Mouse (Mus musculus): ENCODE measurements around the gene Grik5.
A peak's percentile ranks its signal among the peaks of the same experiment; 100 is the strongest.

The Grik5 gene

DNA sequence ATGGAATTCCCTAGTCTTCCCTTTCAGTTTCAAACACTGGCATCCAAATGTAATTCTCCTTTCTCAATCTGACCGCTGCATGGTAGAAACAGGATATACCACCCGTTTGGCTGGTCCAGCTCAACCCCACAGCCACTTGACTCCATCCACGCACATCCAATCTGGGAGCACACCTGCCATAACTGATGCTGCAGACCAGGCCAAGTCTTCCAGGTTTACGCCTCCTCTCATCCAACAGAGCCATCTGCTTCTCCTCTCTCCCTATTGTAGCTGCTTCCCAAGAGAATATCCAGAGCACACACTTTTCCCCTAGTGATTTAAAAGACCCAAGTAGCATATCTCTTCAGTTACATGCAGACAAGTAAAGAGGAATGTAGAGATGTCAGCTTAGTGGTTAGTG is 37.4 kb downstream of the Grik5 start:
- DNase-seq (ENCODE audit: low read depth, low spot score), result no peak

DNA sequence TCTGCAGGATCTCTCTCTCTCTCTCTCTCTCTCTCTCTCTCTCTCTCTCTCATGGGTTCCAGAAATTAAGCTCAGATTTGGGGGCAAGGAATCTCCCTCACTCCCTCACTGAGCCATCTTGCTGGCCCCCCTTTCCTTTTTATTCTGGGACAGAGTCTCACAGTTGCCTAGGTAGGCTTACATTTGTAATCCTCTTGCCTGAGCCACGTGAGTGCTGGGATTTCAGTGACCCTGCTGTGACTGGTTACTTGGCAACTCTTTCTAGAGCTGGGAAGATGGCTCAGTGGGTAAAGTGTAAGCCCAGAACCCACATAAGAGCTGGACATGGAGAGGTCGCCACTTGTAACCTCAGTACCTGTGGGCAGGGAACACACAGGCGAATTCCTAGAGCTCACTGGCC is 40.6 kb downstream of the Grik5 start:
- no peak for DNase-seq (ENCODE audit: low read depth, low spot score)

DNA sequence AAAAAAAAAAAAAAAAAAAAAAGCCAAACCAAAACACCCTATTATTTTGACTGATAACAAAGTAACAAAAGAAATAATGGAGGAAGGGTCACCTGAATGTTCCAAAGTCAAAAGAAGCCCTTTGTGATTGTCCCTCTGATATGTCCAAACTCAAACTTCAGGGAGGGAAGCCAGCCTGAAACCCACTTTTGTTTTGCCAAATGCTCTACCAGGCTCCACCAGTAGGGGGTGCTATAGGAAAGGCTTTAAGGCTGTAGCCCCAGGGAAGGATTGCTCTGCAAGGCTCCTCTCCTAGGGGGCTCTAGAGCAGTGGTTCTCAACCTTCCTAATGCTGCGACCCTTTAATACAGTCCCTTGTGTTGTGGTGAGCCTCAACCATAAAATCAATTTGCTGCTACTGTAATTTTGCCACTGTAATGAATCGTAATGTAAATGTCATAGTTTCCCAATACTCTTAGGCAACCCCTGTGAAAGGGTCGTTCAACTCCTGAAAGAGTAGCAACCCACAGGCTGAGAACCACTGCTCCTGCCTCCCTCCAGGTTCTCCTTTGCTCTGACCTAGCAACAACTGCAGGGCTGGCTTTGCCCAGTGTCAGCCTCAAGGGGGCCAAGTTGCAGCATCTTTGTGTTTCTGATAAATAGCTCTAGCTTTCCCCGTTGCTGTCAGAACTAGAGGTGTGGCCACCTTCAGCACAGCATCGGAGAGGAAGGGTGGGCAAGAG is 42.0 kb downstream of the Grik5 start:
- no peak for DNase-seq (ENCODE audit: low read depth, low spot score)

GRCm38 (mm10) chr7:25026452-25026851 is 45.7 kb downstream of the Grik5 start:
- no peak for DNase-seq (ENCODE audit: low read depth, low spot score)

DNA sequence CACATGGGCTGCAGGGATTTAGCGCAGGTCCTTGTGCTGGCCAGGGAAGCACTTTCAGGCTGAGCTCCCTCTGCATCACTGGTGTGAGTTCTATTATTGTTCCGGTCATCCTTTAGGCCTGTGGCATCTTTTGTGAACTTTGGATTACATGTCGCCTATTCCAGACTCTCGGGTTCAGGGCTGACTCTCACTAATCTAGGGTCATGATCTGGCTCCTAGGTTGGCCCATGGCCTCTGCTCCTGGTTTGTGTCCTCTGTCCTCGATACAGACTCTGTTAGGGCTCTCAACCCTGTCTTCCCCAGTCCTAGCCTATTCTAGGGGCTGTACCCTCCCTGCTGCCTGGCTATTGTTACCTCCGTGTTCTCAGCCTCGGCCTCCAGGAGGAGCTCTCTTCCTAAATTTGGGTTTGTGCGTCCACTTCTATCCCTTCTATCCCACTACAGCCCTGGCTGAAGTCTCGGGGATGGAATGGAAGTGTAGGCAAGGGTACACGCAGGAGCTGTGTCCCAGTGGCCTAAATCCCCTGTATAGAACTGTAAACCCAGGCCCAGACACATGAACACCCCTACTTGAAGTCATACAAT is 46.2 kb downstream of the Grik5 start:
- no peak for DNase-seq (ENCODE audit: low read depth, low spot score)

DNA sequence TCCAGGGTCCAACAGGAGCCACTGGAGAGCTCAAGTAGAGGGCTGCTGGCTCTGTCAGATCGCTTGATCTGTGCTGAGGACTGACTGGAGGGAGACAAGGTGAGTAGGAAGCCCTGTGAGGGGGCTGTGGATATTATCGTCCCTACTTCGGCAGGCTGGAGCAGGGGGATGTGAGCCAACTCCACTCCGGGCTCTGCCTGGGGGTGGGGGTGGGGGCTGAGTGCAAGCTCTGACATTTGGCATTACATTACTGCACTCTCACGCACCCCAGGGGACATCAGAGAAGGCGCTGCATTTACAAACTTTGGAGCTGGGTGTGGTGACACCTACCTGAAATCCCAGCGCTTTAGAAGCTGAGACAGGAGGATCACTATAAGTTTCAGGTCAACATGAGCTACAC is 60.6 kb downstream of the Grik5 start:
- no peak for DNase-seq (ENCODE audit: low read depth, low spot score)

- no peak for DNase-seq (ENCODE audit: low read depth, low spot score)
Observed at GRCm38 (mm10) chr7:25010090-25010913, 61.8 kb downstream of the Grik5 start.

DNA sequence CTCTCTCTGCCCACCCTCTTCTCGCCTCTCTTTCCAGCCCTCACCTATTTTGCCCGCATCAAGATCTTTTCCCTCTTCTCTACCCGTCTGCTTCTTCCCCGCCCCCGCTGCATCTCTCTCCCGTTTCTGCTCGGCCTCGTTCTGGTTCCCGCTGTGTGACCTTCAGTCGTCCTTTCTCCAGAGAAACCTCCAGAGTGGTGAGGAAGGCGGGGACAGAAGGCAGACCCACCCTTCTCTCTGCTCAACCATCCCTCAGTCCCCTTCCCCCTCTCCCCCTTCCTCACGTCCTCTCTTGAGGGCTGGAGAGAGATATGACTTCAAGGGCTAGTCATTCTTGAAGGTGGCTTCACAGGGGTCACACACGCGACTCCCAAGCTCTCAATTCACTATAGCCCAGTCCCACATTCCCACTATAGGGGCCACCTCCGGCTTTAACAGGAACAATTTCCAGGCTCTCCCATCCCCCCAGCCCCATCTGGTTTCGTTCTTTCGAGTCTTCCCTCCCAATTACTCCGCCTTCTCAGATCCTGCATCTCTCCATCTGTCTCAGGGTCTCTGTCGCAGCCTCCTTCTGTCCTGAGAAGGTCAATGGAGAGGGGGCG is 62.9 kb downstream of the Grik5 start:
- DNase-seq (ENCODE audit: low read depth, low spot score), result no peak

GRCm38 (mm10) chr7:25008635-25009034 is 63.5 kb downstream of the Grik5 start:
- no peak for DNase-seq (ENCODE audit: low read depth, low spot score)

GRCm38 (mm10) chr7:25007609-25008374 is 64.4 kb downstream of the Grik5 start:
- DNase-seq (ENCODE audit: low read depth, low spot score), result peak; percentile 88

- no peak for DNase-seq (ENCODE audit: low read depth, low spot score)
Observed at GRCm38 (mm10) chr7:25006586-25007364, 65.4 kb downstream of the Grik5 start.

GRCm38 (mm10) chr7:25006171-25006570 is 66.0 kb downstream of the Grik5 start:
- DNase-seq (ENCODE audit: low read depth, low spot score), result no peak

- DNase-seq (ENCODE audit: low read depth, low spot score), result peak; percentile 79
Observed at GRCm38 (mm10) chr7:25005421-25006065, 66.6 kb downstream of the Grik5 start, which contains the start of gene Atp1a3. Gene Atp1a3 (minus strand): TSS chr7:25005958.

DNA sequence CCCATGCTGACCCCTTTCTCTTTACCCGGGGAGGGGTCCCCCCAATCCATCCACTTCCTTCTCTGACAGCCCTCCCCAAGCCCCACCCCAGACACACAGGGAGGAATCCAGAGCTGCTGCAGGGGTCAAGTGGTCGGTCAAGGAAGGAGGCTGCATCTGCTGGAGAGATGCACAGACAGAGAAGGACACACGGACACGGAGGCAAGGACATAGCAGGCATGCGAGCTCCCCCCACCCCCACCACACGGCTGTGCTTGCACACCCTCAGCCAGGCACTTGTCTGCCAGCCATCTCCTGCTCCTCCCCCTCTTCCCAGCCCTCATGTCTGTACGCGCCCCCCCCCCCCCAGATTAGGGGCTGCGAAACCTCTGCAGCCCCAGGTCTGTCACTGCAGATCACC is 67.3 kb downstream of the Grik5 start:
- no peak for DNase-seq (ENCODE audit: low read depth, low spot score)

GRCm38 (mm10) chr7:25003820-25004388 is 68.2 kb downstream of the Grik5 start:
- DNase-seq (ENCODE audit: low read depth, low spot score), result no peak

DNA sequence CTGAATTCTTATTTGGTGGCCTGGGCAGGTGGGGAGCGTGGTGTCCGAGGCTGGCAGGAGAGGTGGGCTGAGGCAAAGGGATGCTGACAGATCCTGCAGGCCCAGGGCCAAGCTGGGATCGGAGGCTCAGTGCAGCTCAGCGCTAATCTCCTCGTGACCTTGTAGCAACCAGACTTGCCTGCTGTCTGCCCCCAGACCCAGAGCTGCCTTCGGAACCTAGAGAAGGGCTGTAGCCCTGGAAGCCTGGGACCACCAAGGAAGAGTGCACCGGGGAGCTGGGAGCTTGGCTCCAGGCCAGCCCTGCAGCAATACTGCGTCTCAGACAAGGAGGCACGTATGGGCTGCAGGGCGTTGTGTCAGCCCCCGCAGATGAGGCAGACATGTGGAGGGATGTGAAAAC is 68.9 kb downstream of the Grik5 start:
- no peak for DNase-seq (ENCODE audit: low read depth, low spot score)

GRCm38 (mm10) chr7:25000711-25001110 is 71.4 kb downstream of the Grik5 start:
- no peak for DNase-seq (ENCODE audit: low read depth, low spot score)

DNA sequence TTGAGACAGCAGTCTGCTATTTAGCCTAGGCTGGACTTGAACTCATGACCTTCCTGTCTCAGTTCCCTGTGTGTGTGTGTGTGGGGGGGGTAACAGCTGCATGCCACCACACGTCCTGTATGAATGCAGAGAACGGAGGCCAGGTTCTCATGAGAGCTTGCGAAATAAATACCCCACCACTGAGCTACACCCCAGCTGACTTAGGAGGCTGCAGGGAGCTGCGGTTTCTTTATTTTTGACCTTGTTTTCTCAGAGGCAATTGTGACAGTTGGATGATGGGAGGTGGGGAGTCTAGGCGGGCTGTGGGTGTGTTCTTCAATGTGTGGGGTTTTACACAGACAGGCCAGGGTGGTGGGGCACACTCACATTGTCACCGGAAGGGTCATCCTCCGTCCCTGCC is 71.9 kb downstream of the Grik5 start:
- DNase-seq (ENCODE audit: low read depth, low spot score), result no peak

DNA sequence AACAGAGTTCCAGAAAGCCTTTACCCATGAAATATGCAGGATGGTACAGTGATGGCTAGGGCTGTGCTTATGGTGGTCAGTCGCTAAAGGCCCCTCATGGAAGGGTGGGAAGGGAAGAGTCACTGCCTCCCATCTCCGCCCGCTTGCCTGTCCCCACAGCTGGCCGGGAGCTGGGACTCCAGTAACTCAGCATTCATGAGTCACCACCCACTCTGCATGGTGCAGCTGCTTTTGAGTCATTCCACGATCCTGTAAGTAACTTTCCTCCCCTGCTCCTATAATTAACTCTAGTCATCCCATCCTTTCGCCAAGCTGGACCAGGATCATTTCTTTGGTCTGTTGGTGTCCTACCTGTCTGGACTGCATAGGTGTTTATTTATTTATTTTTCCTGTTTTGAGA is 79.1 kb downstream of the Grik5 start:
- DNase-seq (ENCODE audit: low read depth, low spot score), result no peak

GRCm38 (mm10) chr7:24990478-24990877 is 81.7 kb downstream of the Grik5 start:
- DNase-seq (ENCODE audit: low read depth, low spot score), result no peak

Data from brain, embryonic 18.5 days (tissue).